Mouse (Mus musculus) retina, adult 2 months (tissue): ENCODE results near the gene Gsn.
A peak's percentile ranks its signal among the peaks of the same experiment; 100 is the strongest.

Source experiments
- DNase-seq: peaks from one replicate; pipeline ENCODE4 v3.0.0-alpha.2; 2012; ENCODE audit warnings: low read depth, low spot score

Gsn gene

GRCm38 (mm10) chr2:35255885-35256833 is at the start of gene Gsn:
Gene Gsn, plus strand, starts transcription at chr2:35256380.
- no peak for DNase-seq

GRCm38 (mm10) chr2:35206761-35207160 is 49.4 kb upstream of the Gsn start:
- no peak for DNase-seq

- DNase-seq: no peak
Observed at GRCm38 (mm10) chr2:35208054-35208453, 48.1 kb upstream of the Gsn start.

GRCm38 (mm10) chr2:35208931-35209665 is 47.1 kb upstream of the Gsn start:
- DNase-seq: no peak

GRCm38 (mm10) chr2:35211681-35212080 is 44.5 kb upstream of the Gsn start:
- DNase-seq: no peak

- DNase-seq: no peak
Observed at GRCm38 (mm10) chr2:35213345-35213910, 42.8 kb upstream of the Gsn start.

- peak; percentile 30 for DNase-seq
Observed at GRCm38 (mm10) chr2:35214881-35215358, 41.3 kb upstream of the Gsn start.

GRCm38 (mm10) chr2:35215363-35215762 is 40.8 kb upstream of the Gsn start:
- no peak for DNase-seq

- no peak for DNase-seq
Observed at GRCm38 (mm10) chr2:35216701-35217100, 39.5 kb upstream of the Gsn start.

GRCm38 (mm10) chr2:35218736-35219135 is 37.4 kb upstream of the Gsn start:
- DNase-seq: no peak

- no peak for DNase-seq
Observed at GRCm38 (mm10) chr2:35222822-35223391, 33.3 kb upstream of the Gsn start.

- no peak for DNase-seq
Observed at GRCm38 (mm10) chr2:35224285-35224684, 31.9 kb upstream of the Gsn start.

GRCm38 (mm10) chr2:35228145-35228544 is 28.0 kb upstream of the Gsn start:
- no peak for DNase-seq

- no peak for DNase-seq
Observed at GRCm38 (mm10) chr2:35230215-35230614, 26.0 kb upstream of the Gsn start.

GRCm38 (mm10) chr2:35231871-35232270 is 24.3 kb upstream of the Gsn start:
- no peak for DNase-seq

GRCm38 (mm10) chr2:35232595-35233445 is 23.4 kb upstream of the Gsn start:
- no peak for DNase-seq

GRCm38 (mm10) chr2:35233898-35234297 is 22.3 kb upstream of the Gsn start:
- DNase-seq: no peak

- no peak for DNase-seq
Observed at GRCm38 (mm10) chr2:35235021-35235420, 21.2 kb upstream of the Gsn start.

GRCm38 (mm10) chr2:35244241-35244640 is 11.9 kb upstream of the Gsn start:
- no peak for DNase-seq

GRCm38 (mm10) chr2:35247763-35248162 is 8.4 kb upstream of the Gsn start:
- DNase-seq: no peak

GRCm38 (mm10) chr2:35252733-35253132 is 3.4 kb upstream of the Gsn start:
- DNase-seq: no peak
